In the genomic region with DNA sequence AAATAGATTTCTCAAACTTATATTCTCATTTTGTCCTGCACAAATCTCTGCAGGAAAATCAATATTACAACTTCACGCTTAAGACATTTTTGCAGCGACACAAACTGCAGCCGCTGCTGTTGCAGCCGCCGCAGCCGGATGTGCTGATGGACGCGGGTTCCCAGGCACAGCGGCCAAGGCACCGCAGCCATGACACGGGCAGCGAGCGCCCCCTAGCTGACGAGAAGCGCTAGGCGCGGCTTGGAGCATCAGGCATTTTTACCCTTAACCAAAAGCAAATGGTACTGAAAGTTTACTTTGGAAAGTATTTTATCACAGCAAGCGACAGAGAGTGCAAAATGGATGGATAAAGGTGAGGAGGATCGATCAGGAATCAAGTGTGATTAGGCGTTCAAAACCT, we compare ENCODE assay signal across 8 mouse cellular contexts. TPM values are rescaled to one million over a fixed set of nuclear protein-coding genes. Genes with fewer than 3 reads are reported as not detected.
A peak's percentile ranks its signal among the peaks of the same experiment; 100 is the strongest.
DNase-seq lines count a peak whose midpoint lies in the region; ATAC-seq and TF ChIP-seq lines count a peak whose summit lies in the region.
"Had no signal": no experiment of that assay in that cellular context is flagged by ENCODE, and none has a peak within 500 bp of the region (broad histone marks: within the 10 kb centered on the region; RNA-seq: fewer than 3 reads in every experiment).

No protein-coding gene starts in this region.

- intact Hi-C loops in gastrocnemius, postnatal 36 days (cut with DNase I), result no loop called here

- H3K4me2 ChIP-seq in limb, embryonic 11.5 days (ENCODE audit: low read depth, severe bottlenecking), result peak overlapping the region; percentile 16; the same call in 1 of the 2 replicates
- peak overlapping the region; percentile 93 for H3K4me2 ChIP-seq in midbrain, embryonic 16.5 days (ENCODE audit: low read length)

- WGBS in kidney, adult 2 months, result 1% methylated on average over 20 of the region's 20 CpGs
- WGBS in limb, embryonic 11.5 days, result 1% methylated on average over 20 of the region's 20 CpGs
- 1% methylated on average over 20 of the region's 20 CpGs for WGBS in midbrain, embryonic 16.5 days

- H3K36me3 ChIP-seq in kidney, adult 2 months (ENCODE audit: control insufficient read depth, insufficient read depth, low read length), result no peaks in the 10 kb centered on the region
- H3K36me3 ChIP-seq in limb, embryonic 11.5 days (ENCODE audit: control insufficient read depth, insufficient read depth, low read length), result no peaks in the 10 kb centered on the region
- no peaks in the 10 kb centered on the region for H3K36me3 ChIP-seq in midbrain, embryonic 16.5 days (ENCODE audit: control insufficient read depth, insufficient read depth, low read length)

- H3K9ac ChIP-seq in limb, embryonic 11.5 days (ENCODE audit: low read length), result no peak overlapping the region
- H3K9ac ChIP-seq in midbrain, embryonic 16.5 days (ENCODE audit: low read depth, low read length), result peak overlapping the region; percentile 61

- peak; percentile 92 for DNase-seq in adrenal gland, postnatal 10 days
- DNase-seq in embryo, embryonic 10.5 days (ENCODE audit: low spot score), result peak; percentile 89
- peak; percentile 53 to 61 for DNase-seq in gastrocnemius, postnatal 36 days
- DNase-seq in kidney, adult 2 months, result peak; percentile 78
- DNase-seq in limb, embryonic 11.5 days (ENCODE audit: low spot score), result peak; percentile 96
- DNase-seq in spleen, postnatal 14 days (ENCODE audit: low spot score in 2 of 2), result peak; percentile 31 to 47

- no peaks in the 10 kb centered on the region for H3K4me1 ChIP-seq in kidney, adult 2 months (ENCODE audit: control insufficient read depth, insufficient read depth, low read length)
- peaks cover 36% of the 10 kb centered on the region for H3K4me1 ChIP-seq in limb, embryonic 11.5 days (ENCODE audit: control insufficient read depth, insufficient read depth, low read length)
- H3K4me1 ChIP-seq in midbrain, embryonic 16.5 days (ENCODE audit: control insufficient read depth, insufficient read depth, low read length), result peaks cover 29% of the 10 kb centered on the region

- H3K27me3 ChIP-seq in kidney, adult 2 months (replicated peaks; ENCODE audit: control insufficient read depth, insufficient read depth, low read length), result peaks cover 3% of the 10 kb centered on the region
- no peaks in the 10 kb centered on the region for H3K27me3 ChIP-seq in limb, embryonic 11.5 days (ENCODE audit: control insufficient read depth, insufficient read depth, low read length)
- no peaks in the 10 kb centered on the region; the same call in 1 of the 2 replicates for H3K27me3 ChIP-seq in midbrain, embryonic 16.5 days (ENCODE audit: control insufficient read depth, insufficient read depth, low read depth, low read length)

- TF ChIP-seq POLR2A in kidney, adult 2 months (IDR thresholded peaks at IDR 0.05; ENCODE audit: low read depth, low read length), result no peak

- peak; percentile 95 for TF ChIP-seq CTCF in kidney, adult 2 months (conservative IDR thresholded peaks at IDR 0.05; ENCODE audit: insufficient read depth, insufficient read length, low read depth, low read length)

- no peak for ATAC-seq in limb, embryonic 11.5 days (ENCODE audit: insufficient number of reproducible peaks, low FRiP score, low TSS enrichment, low read depth)
- peak; percentile 59; the same call in 1 of the 2 replicates for ATAC-seq in midbrain, embryonic 16.5 days

- no peaks in the 10 kb centered on the region for H3K9me3 ChIP-seq in limb, embryonic 11.5 days (ENCODE audit: control insufficient read depth, low read length)
- no peaks in the 10 kb centered on the region for H3K9me3 ChIP-seq in midbrain, embryonic 16.5 days (replicated peaks; ENCODE audit: control insufficient read depth, low read length, poor library complexity, severe bottlenecking)

- no peak overlapping the region for H3K4me3 ChIP-seq in kidney, adult 2 months (ENCODE audit: insufficient read depth, low read depth, low read length)
- no peak overlapping the region for H3K4me3 ChIP-seq in limb, embryonic 11.5 days (ENCODE audit: low read depth, low read length)
- H3K4me3 ChIP-seq in midbrain, embryonic 16.5 days (ENCODE audit: low read depth, low read length), result peak overlapping the region; percentile 94

- H3K27ac ChIP-seq in kidney, adult 2 months (ENCODE audit: insufficient read depth, low read depth, low read length), result no peak overlapping the region
- H3K27ac ChIP-seq in limb, embryonic 11.5 days (replicated peaks; ENCODE audit: low read depth, low read length), result no peak overlapping the region
- H3K27ac ChIP-seq in midbrain, embryonic 16.5 days (ENCODE audit: low read length), result peak overlapping the region; percentile 61
- H3K27ac ChIP-seq: macrophage had no signal

RNA-seq across cellular contexts. Expression of a gene that starts 4.7 kb away (rescaled TPM):
- total RNA-seq in adrenal gland, postnatal 10 days (2021), result 1 to 10 TPM; 1.7 to 1.9 TPM
- 1 to 10 TPM in 1 of 2 experiments, not detected in 1; 1.3 TPM for total RNA-seq in gastrocnemius, postnatal 36 days (2021)
- 4.9 and 5.4 TPM in 2 replicates for polyA plus RNA-seq in kidney, adult 2 months (2012; rRNA removed)
- polyA plus RNA-seq in limb, embryonic 11.5 days (2014; fragmentation: Nextera tagmentation; extraction: Ambion mirVana), result 8.7 and 12.3 TPM in 2 replicates
- 22.6 and 23.9 TPM in 2 replicates for polyA plus RNA-seq in midbrain, embryonic 16.5 days (2015; fragmentation: Nextera tagmentation; extraction: Ambion mirVana)
- polyA plus RNA-seq: macrophage had no signal

Comparison
In these comparisons a context has a peak if more than half of its experiments do, and no peak if none do; other contexts are left out.
1. DNase-seq: peak in every context shown above with its lines; median percentile 96 in limb, embryonic 11.5 days; 92 in adrenal gland, postnatal 10 days; 89 in embryo, embryonic 10.5 days; 78 in kidney, adult 2 months; 57 in gastrocnemius, postnatal 36 days; 39 in spleen, postnatal 14 days.